Mouse (Mus musculus) right cerebral cortex, postnatal 14 days (tissue): ENCODE results near the gene Dennd1a.
"Not testable (repeated sequence)": the region's sequence is repeated elsewhere in the genome, so short reads cannot be mapped to it uniquely, and the experiment has no call there.

ENCODE experiments used
- DNase-seq: peaks from one replicate; pipeline ENCODE4 v3.0.0; 2022

The Dennd1a gene

GRCm38 (mm10) chr2:37945598-37946336 lies 341.4 kb downstream of the Dennd1a start:
- DNase-seq, result no peak

GRCm38 (mm10) chr2:37942906-37943305 lies 344.3 kb downstream of the Dennd1a start:
- no peak for DNase-seq

- DNase-seq, result no peak
Observed at GRCm38 (mm10) chr2:37941741-37942140, 345.4 kb downstream of the Dennd1a start.

- no peak for DNase-seq
Observed at GRCm38 (mm10) chr2:37940845-37941361, 346.3 kb downstream of the Dennd1a start.

- DNase-seq, result no peak
Observed at GRCm38 (mm10) chr2:37939997-37940396, 347.2 kb downstream of the Dennd1a start.

- not testable (repeated sequence) for DNase-seq
Observed at GRCm38 (mm10) chr2:37936922-37937321, 350.3 kb downstream of the Dennd1a start.

GRCm38 (mm10) chr2:37932240-37932639 lies 354.9 kb downstream of the Dennd1a start:
- DNase-seq, result no peak

- no peak for DNase-seq
Observed at GRCm38 (mm10) chr2:37931018-37931930, 355.9 kb downstream of the Dennd1a start.

- DNase-seq, result no peak
Observed at GRCm38 (mm10) chr2:37926133-37926503, 361.1 kb downstream of the Dennd1a start.

- peak; percentile 63 for DNase-seq
Observed at GRCm38 (mm10) chr2:37925413-37926132, 361.6 kb downstream of the Dennd1a start.

- peak; percentile 19 for DNase-seq
Observed at GRCm38 (mm10) chr2:37908721-37909506, 378.3 kb downstream of the Dennd1a start.

- DNase-seq, result no peak
Observed at GRCm38 (mm10) chr2:37908296-37908695, 378.9 kb downstream of the Dennd1a start.

GRCm38 (mm10) chr2:37906261-37906660 lies 380.9 kb downstream of the Dennd1a start:
- no peak for DNase-seq

GRCm38 (mm10) chr2:37903286-37903685 lies 383.9 kb downstream of the Dennd1a start:
- DNase-seq, result no peak

- no peak for DNase-seq
Observed at GRCm38 (mm10) chr2:37883214-37883613, 404.0 kb downstream of the Dennd1a start.

- no peak for DNase-seq
Observed at GRCm38 (mm10) chr2:37881262-37881913, 405.8 kb downstream of the Dennd1a start.

GRCm38 (mm10) chr2:37879697-37880096 lies 407.5 kb downstream of the Dennd1a start:
- no peak for DNase-seq

- DNase-seq, result no peak
Observed at GRCm38 (mm10) chr2:37872791-37873190, 414.4 kb downstream of the Dennd1a start.

- DNase-seq, result no peak
Observed at GRCm38 (mm10) chr2:37869628-37870027, 417.6 kb downstream of the Dennd1a start.

GRCm38 (mm10) chr2:37867387-37867786 lies 419.8 kb downstream of the Dennd1a start:
- no peak for DNase-seq

- DNase-seq, result no peak
Observed at GRCm38 (mm10) chr2:37857472-37857871, 429.7 kb downstream of the Dennd1a start.

- no peak for DNase-seq
Observed at GRCm38 (mm10) chr2:37856955-37857354, 430.2 kb downstream of the Dennd1a start.
